Mouse (Mus musculus) forebrain, embryonic 15.5 days (tissue): Measurements from ENCODE around the gene Gjb1. TPM values are rescaled to one million over a fixed set of nuclear protein-coding genes. Genes with fewer than 3 reads are reported as not detected.

Source experiments
- ATAC-seq: fragments of 200-750 bp; cut with Nextera tagmentation; replicated peaks from 2 replicates; pipeline ENCODE4 v1.8.0; 2017; ENCODE audit warnings: mild to moderate bottlenecking, moderate TSS enrichment, moderate library complexity
- H3K27ac ChIP-seq: fragments of 300-500 bp; sonication (generic); replicated peaks from 2 replicates; pipeline ENCODE4 v1.5.1; 2015; ENCODE audit warnings: mild to moderate bottlenecking, inconsistent platforms
- H3K27me3 ChIP-seq: fragments of 300-500 bp; sonication (generic); 2 replicates; pipeline ENCODE4 v1.6.1; 2015; ENCODE audit warnings: inconsistent platforms
- H3K36me3 ChIP-seq: fragments of 300-500 bp; sonication (generic); 2 replicates; pipeline ENCODE4 v1.6.1; 2015; ENCODE audit warnings: mild to moderate bottlenecking, inconsistent platforms
- H3K4me1 ChIP-seq: fragments of 300-500 bp; sonication (generic); 2 replicates; pipeline ENCODE4 v1.6.1; 2015; ENCODE audit warnings: inconsistent platforms
- H3K4me2 ChIP-seq: fragments of 300-500 bp; sonication (generic); replicated peaks from 2 replicates; pipeline ENCODE4 v1.6.1; 2015; ENCODE audit warnings: mild to moderate bottlenecking, inconsistent platforms
- H3K4me3 ChIP-seq: fragments of 300-500 bp; sonication (generic); 2 replicates; pipeline ENCODE4 v1.5.1; 2015; ENCODE audit warnings: mild to moderate bottlenecking, inconsistent platforms
- H3K9ac ChIP-seq: fragments of 300-500 bp; sonication (generic); replicated peaks from 2 replicates; pipeline ENCODE4 v1.6.1; 2015; ENCODE audit warnings: mild to moderate bottlenecking, inconsistent platforms
- H3K9me3 ChIP-seq: fragments of 300-500 bp; sonication (generic); 2 replicates; pipeline ENCODE4 v1.6.1; 2016; ENCODE audit warnings: inconsistent platforms
- WGBS: fragments of 180-500 bp; shearing (Covaris S2); methylation state at CpG from one replicate; pipeline ENCODE4 v1.1.7; 2015; ENCODE audit warnings: mixed read lengths; 5-methylcytosine and 5-hydroxymethylcytosine counted together
- polyA plus RNA-seq: library from polyadenylated mRNA; unstranded; fragments of >200 nt; fragmentation: Nextera tagmentation; extraction: Ambion mirVana; gene quantifications from 2 replicates; pipeline ENCODE4 v1.2.1, GENCODE M21; 2015

The Gjb1 gene
- polyA plus RNA-seq, 1 experiment from 2014 or later: 0.29 TPM

DNA sequence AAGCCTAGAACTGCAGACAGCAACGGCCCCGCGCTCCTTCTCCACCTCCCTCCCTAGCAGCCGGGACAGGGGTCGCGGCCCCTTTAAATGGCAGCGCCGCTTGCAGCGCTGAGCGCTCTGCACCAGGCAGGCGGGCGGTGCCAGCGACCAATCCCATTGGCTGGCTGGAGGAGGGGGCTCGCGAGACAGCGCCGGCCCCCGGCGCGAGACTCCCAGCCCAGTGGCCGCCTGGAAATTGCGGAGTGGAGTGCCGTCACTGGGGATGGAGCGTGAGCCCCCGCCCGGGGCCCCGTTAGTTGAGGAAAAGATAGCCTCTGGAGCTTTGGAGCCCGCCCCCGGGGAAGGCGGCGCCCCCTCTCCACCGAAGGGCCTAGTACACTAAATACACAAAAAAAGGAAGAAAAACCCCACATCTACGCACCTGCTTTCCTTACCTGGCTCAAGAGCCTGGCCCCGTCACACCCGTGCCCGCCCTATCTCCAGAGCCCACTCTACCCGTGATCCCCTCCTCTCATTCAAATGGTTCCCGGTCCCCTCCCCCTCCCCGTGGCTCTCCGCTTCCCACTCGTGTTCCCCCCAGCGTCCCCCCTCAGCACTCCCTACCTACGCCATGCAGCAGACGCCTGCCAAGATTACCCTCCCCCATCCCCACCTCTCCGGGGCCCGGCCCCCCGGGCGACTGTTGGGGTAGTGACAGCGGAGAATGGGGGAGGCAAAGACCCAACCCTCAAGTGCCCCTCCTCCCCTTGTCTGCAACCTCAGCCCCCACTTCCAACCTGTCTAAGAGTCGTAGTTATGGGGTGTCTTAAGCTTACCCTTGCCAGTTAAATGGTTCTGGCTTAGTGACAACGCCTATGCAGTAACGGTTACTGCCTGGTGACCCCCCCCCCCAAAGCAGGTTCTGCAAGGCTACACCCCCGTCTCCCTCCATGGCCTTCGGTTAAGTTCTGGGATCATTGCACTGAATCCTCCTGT is 43.8 kb downstream of the Gjb1 start:
- H3K9ac ChIP-seq: peak overlapping the region; percentile 55
- H3K36me3 ChIP-seq: no peaks in the 10 kb centered on the region; the same call in 1 of the 2 replicates
- H3K27me3 ChIP-seq: no peaks in the 10 kb centered on the region
- peak; percentile 97 for ATAC-seq
- H3K4me3 ChIP-seq: peak overlapping the region; percentile 55
- 19% methylated on average over 51 of the region's 54 CpGs for WGBS
- no peaks in the 10 kb centered on the region for H3K9me3 ChIP-seq
- peak overlapping the region; percentile 82 for H3K27ac ChIP-seq
- peak overlapping the region; percentile 60 for H3K4me2 ChIP-seq
- peaks cover 19% of the 10 kb centered on the region for H3K4me1 ChIP-seq

DNA sequence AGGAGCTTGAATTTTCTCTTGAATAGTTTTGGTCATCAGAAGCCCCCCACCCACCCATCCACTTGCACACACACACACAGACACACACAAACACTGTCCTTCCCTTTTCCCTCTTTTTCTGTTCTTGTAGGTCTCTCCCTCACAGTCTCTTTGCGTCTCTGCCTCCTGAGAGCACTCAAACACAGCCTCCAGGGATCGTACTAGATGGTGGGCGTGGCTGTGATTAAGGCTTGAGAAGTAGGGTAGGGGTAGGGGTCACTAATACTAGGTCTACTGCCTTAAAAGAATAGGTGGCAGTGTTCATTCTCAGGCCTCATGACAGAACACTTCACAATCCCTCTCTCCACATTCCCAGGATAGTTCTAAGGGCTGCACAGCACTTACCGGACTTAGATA is 44.5 kb downstream of the Gjb1 start, which contains the start of gene Zmym3:
Zmym3 (minus strand) TSS at position 150 of the 396 bp plus-strand sequence.
- Histone ChIP-seq H3K4me1 (peaks cover 19% of the 10 kb centered on the region), H3K4me3 (peak within 1 kb of the TSS; percentile 55), H3K27ac (peak within 1 kb of the TSS; percentile 82), H3K9ac (peak within 1 kb of the TSS; percentile 55), H3K4me2 (peak within 1 kb of the TSS; percentile 46), H3K27me3 (no peaks in the 10 kb centered on the region), H3K36me3 (no peaks in the 10 kb centered on the region; the same call in 1 of the 2 replicates), H3K9me3 (no peaks in the 10 kb centered on the region)
- 25% methylated on average over 4 of the region's 4 CpGs for WGBS
- ATAC-seq: no peak

DNA sequence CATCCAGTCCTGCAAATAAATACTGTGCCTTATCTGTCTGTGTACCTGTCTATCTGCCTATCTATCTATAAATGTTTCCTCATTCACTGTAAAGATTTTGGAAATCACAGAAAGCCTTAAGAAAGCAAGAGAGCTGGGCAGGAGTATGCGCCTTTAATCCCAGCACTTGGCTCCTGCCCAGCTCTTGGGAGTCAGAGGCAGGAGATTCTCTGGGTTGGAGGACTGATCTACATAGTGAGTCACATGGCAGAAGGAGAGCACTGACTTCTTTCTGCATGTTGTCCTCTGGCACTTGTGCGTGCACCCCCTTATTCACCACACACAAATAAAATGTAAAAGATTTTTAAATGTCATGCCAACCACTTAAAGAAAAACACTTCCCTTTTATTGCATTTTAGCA is 47.3 kb downstream of the Gjb1 start:
- Histone ChIP-seq H3K4me1 (peaks cover 8% of the 10 kb centered on the region), H3K9ac (no peak overlapping the region), H3K9me3 (no peaks in the 10 kb centered on the region), H3K27ac (no peak overlapping the region), H3K4me3 (no peak overlapping the region), H3K36me3 (no peaks in the 10 kb centered on the region), H3K27me3 (no peaks in the 10 kb centered on the region), H3K4me2 (no peak overlapping the region)
- WGBS: 69% methylated on average over 2 of the region's 2 CpGs
- no peak for ATAC-seq

DNA sequence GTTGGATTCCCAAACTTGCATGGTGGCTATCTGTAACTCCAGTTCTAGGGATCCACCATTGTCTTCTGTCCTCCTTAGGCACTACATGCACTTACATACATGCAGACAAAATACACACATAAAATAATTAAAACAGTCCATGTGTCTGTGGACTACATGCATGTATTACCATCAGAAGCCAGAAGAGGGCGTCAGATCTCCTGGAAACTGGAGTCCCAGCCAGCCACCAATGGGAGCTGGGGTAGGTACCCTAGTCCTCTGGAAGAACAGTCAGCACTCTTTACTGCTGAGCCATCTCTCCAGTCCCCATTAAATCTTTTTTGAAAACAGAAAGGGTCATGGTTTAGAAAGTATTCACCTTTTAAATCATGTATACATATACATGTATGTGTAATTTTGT is 51.6 kb downstream of the Gjb1 start:
- H3K4me1 ChIP-seq: peaks cover 24% of the 10 kb centered on the region
- H3K27ac ChIP-seq: no peak overlapping the region
- WGBS: 6% methylated on average over 1 of the region's 1 CpGs

DNA sequence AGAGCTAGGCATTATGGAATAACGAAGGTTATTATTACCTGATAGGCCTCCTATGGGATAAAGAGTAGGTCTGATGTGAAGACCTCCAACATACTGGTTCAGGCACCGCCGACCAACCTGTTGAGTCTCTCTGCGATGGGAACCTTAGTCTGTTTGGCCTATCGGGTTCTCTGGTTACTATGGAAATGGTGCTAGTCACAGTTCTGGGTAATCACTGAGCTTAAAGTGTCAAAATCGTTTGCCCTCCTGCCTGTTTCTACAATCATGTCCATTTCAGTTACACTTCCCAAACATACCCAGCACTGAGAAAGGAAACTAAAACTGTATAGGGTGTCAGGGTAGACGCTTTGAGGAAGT is 52.6 kb downstream of the Gjb1 start:
- Histone ChIP-seq H3K9ac (peak overlapping the region; percentile 35; the same call in 1 of the 2 replicates), H3K4me2 (peak overlapping the region; percentile 40), H3K9me3 (no peaks in the 10 kb centered on the region), H3K27me3 (no peaks in the 10 kb centered on the region), H3K4me3 (peak overlapping the region; percentile 67), H3K36me3 (no peaks in the 10 kb centered on the region), H3K4me1 (peaks cover 28% of the 10 kb centered on the region), H3K27ac (peak overlapping the region; percentile 95)
- peak; percentile 8; the same call in 1 of the 2 replicates for ATAC-seq
- 27% methylated on average over 7 of the region's 7 CpGs for WGBS

More for the DNA sequence above, 51.6 kb downstream of the Gjb1 start:
- no peak for ATAC-seq
- H3K27me3 ChIP-seq: no peaks in the 10 kb centered on the region
- no peak overlapping the region for H3K9ac ChIP-seq
- H3K4me2 ChIP-seq: no peak overlapping the region
- H3K9me3 ChIP-seq: no peaks in the 10 kb centered on the region
- no peak overlapping the region for H3K4me3 ChIP-seq
- no peaks in the 10 kb centered on the region for H3K36me3 ChIP-seq

DNA sequence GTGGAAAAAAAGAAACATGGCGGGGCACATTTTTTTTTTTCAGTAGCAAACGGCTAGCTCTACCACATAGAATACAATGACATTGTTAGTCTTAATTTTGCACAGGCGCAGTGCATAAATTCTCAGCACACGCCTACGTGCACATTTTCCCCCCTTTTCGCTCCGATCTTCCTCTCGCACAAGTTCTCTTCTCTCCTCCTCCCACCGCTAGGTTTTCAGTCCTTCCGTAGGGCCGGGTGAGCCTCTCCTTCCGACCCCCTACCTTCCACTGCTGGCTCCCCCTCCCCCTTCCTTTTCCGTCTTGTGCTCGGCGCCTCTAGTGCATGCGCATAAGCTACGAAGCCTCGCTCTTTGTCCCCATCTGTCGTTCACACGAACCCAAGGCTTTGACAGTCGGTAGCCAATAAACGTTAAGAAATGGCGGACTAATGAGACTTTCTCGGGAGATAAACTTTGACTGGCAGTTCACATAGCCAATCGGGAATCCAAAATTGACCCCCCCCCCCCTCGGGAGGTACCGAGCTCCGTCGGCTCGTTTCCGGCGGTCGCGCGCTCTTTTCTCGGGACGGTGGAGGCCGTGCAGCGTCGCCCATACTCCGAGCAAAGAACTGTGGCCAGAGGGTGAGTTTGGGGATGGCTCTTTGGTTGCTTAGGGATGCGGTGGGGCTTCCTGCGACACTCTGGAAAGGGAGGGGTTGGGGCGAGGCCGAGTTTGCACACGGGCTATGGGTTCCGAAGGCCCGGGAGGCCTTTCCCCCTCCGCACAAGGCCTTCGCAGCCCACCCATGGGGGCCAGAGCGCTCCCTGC is 53.2 kb downstream of the Gjb1 start, which contains the start of gene Nono:
Nono (plus strand) TSS at position 177 of the 808 bp plus-strand sequence.
- peaks cover 28% of the 10 kb centered on the region for H3K4me1 ChIP-seq
- peak within 1 kb of the TSS; percentile 46 for H3K4me2 ChIP-seq
- H3K9ac ChIP-seq: peak within 1 kb of the TSS; percentile 79
- H3K36me3 ChIP-seq: no peaks in the 10 kb centered on the region
- peak; percentile 97 for ATAC-seq
- H3K9me3 ChIP-seq: no peaks in the 10 kb centered on the region
- 25% methylated on average over 51 of the region's 51 CpGs for WGBS
- H3K4me3 ChIP-seq: peak within 1 kb of the TSS; percentile 67
- no peaks in the 10 kb centered on the region for H3K27me3 ChIP-seq
- H3K27ac ChIP-seq: peak within 1 kb of the TSS; percentile 95

DNA sequence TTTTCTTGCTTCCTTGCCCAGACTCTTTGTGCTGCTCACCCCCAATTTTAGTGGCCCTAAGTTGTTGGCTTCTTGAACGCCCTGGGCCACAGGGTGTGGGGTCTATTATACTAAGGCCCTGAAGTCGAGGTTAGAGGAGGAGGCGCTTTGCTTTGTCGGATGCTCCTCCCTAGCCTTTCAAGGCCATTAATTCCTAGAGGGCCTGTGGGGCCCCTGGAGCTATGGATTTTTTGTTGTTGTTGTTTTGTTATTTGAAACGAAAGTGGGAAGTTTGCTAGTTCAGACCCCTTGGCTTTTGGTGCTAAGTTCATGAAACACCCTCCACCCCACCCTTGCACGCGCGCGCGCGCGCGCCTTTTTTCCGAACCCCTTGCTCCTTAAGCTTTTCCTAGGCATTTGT is 53.8 kb downstream of the Gjb1 start:
- peak overlapping the region; percentile 67 for H3K4me3 ChIP-seq
- ATAC-seq: no peak; the same call in 1 of the 2 replicates
- H3K4me2 ChIP-seq: peak overlapping the region; percentile 46
- H3K27me3 ChIP-seq: no peaks in the 10 kb centered on the region
- peak overlapping the region; percentile 95 for H3K27ac ChIP-seq
- peak overlapping the region; percentile 79 for H3K9ac ChIP-seq
- H3K36me3 ChIP-seq: no peaks in the 10 kb centered on the region
- no peaks in the 10 kb centered on the region for H3K9me3 ChIP-seq
- H3K4me1 ChIP-seq: peaks cover 28% of the 10 kb centered on the region
- 19% methylated on average over 14 of the region's 14 CpGs for WGBS

Other genes with a start within 250 kb of the Gjb1 start
- gene Snx12, start 153.8 kb upstream of the Gjb1 start, polyA plus RNA-seq: 42.9 and 48.8 TPM in 2 replicates
- gene Foxo4, start 121.8 kb upstream of the Gjb1 start, polyA plus RNA-seq: 1.1 and 1.2 TPM in 2 replicates
- not detected in 2 replicates for gene Gm614, start 112.4 kb upstream of the Gjb1 start, polyA plus RNA-seq
- 4.3 and 7.1 TPM in 2 replicates for gene Il2rg, start 108.1 kb upstream of the Gjb1 start, polyA plus RNA-seq
- not detected in 2 replicates for gene Gm20489, start 107.4 kb upstream of the Gjb1 start, polyA plus RNA-seq
- gene Med12, start 102.3 kb upstream of the Gjb1 start, polyA plus RNA-seq: 21.6 and 28.6 TPM in 2 replicates
- 53.6 and 55.8 TPM in 2 replicates for gene Nlgn3, start 77.2 kb upstream of the Gjb1 start, polyA plus RNA-seq
- 61.9 and 63.1 TPM in 2 replicates for gene Zmym3, start 44.5 kb downstream of the Gjb1 start, polyA plus RNA-seq
- 459 and 484 TPM in 2 replicates for gene Nono, start 52.9 kb downstream of the Gjb1 start, polyA plus RNA-seq
- 1.8 and 2.6 TPM in 2 replicates for gene Itgb1bp2, start 72.7 kb downstream of the Gjb1 start, polyA plus RNA-seq
- gene Taf1, start 156.4 kb downstream of the Gjb1 start, polyA plus RNA-seq: 17.4 and 19.4 TPM in 2 replicates